Mouse (Mus musculus) thymus, postnatal 14 days (tissue): ENCODE results near the gene Crlf1.

Experiments used
- DNase-seq: peaks from one replicate; pipeline ENCODE4 v3.0.0; 2021

Crlf1 gene

GRCm38 (mm10) chr8:70469295-70469916 is 23.6 kb upstream of the Crlf1 start:
- no peak for DNase-seq

DNA sequence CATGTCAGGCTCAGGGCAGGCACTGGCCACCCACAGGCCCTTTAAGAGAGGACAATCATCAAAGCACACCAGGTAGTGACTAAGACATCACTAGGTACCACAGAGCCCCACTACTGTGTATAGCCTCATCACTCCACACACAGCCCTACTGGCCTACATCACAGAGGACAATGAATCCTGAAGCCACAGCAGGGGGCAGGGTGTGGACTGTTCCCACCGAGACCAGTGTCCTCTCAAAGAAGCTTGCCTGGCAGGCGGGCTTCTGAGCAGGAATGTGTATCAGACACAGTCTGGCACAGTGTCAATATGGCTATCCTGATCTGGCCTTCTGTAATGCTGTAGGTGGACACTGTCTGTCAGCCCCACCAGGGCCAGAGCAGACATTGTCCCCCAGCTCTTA is 23.0 kb upstream of the Crlf1 start:
- DNase-seq: no peak

DNA sequence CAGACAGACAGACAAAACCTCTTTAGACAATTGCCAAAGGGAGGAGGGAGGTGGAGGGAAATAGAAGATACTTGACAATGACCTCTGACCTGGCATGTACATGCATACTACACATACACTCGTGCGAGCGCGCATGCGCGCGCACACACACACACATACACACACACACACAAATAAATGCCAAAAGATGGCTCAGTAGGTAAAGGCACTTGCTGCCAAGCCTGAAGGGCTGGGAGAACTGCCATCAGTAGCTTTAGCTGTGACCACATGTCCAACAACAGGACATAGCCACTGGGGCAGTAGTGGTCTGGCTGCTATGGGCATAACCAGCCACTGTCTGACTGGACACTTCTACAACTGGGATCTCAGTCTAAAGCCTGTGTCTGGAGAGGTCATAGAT is 21.1 kb upstream of the Crlf1 start:
- DNase-seq: no peak

- peak; percentile 95 for DNase-seq
Measured at GRCm38 (mm10) chr8:70476333-70477268, 16.4 kb upstream of the Crlf1 start, which contains the start of gene Klhl26. TSS of gene Klhl26 (minus strand) at chr8:70476968.

- DNase-seq: no peak
Measured at GRCm38 (mm10) chr8:70477269-70477982, 15.5 kb upstream of the Crlf1 start.

DNA sequence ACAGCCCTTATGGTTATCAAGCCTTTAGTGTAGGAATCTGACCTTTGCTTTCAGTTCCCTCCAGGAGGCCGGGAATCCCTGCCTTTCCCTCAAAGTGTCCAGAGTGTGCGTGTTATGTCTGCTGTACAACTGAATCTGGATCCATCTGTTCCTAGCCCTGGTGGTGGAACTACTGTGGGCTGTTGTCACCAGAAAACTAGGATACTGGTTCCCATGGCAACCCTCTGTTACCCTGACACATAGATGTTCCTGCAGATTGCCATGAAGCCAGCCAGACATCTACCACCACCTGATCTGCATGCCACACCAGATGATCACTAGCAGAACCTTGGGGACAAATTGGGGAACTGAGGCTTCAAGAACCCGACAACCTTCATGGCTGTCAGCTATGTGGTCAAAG is 11.1 kb upstream of the Crlf1 start:
- no peak for DNase-seq

DNA sequence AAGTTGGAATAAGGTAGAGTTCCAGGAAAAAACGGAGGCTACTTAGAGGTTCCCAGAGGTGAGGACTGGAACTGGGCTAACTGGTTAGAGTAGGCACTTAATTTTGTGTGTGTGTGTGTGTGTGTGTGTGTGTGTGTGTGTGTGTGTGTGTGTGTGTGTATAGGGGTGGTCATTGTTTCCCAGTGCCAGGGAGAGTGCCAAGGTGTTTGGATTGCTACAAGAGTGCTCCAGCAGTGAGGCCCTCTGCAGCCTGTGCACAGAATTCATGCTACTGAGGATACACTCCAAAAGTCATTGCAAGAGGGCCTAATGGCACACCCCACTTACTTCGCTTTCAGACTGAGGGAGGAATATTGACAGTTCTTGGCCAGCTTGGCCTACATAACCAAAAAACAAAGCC is 10.0 kb upstream of the Crlf1 start:
- no peak for DNase-seq

DNA sequence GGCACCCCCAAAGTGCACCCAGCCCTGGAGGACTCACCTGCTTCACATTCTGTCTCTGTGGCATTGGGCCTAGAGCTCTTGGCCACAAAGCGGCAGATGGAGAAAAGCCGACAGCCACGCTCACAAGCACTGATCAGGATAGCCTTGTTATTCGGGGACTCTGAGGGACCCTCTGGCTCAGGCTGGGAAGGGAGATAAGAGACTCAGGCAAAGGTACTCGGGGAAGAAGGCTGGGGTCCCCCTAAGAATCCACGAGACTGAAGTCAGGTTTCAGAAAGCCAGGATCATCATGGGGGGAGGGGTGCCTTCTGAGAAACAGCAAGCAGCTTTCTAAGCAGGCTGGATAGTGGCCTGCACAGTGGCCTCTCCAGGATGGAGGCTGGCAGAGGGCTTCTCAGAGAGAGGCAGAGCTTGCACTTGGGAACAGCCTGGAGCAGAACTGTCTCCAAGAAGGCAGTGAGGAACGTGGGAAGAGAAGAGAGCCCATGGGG is 6.7 kb upstream of the Crlf1 start:
- DNase-seq: no peak

DNA sequence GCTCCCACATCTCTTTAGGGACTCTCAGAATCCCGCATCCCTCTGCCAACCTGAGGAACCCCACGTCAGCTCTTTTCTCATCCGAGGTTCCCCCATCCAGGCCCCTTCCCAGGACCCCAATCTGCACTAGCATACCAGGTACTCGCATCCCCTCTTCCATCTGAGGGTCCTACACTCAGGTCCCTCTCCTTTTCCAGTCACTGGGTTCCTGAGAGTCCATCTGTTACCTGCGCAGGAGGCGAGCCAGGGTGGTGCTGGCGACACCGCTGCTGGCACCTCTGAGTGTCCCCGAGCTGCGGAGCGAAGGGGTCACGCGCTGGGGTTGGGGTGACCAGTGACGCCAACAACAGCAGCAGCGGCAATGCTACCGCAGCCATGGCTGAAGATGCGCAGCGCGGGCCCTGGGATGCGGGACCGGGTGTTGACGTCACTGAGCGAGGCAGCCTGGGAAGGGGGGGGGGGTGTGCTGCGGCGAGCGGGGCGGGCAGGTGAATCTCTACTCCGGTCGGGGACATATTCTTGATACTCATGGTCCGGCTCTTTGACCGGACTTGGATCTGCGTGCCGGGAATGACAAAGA is 5.9 kb upstream of the Crlf1 start, which contains the start of gene Tmem59l:
Gene Tmem59l (minus strand): TSS at position 418 of the 580 bp plus-strand sequence.
- DNase-seq: no peak

DNA sequence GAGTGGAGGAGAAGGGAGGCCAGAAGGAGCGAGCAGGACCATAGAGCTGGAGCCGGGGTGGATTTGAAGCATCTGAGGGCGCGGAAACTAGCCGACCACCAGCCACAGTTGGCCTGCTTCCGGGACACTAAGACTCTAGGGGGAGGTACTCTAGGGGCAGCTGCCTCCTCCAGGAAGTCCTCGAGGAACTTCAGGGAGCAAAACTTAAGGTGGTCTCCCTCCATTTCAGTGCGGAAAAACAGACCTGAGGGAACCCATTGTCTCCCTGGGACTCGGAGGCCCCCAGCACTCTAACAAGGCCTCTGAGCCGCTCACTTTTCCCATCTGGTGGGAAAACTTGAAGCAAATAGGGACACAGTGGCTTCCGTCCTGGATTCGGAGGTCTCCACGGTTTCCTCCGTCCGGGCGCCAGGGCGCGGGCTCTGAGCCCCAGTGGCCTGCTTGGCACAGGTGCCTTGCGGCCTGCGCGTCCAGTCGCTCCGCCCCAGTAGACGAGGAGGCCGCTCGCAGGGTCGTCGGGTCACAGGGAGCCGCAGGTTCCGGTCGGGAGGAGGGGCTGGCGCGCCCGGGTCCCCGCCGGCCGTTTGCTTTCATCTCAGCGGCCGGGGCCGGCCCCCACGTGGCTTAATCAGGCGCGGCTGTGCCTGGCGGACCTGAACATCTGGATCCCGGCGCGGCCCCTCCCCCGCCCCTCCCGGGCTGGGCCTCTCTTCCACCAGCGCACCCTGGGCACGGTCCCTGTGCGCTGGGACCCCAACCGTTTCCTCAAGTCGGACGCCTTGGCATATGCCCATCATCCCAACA is 4.8 kb upstream of the Crlf1 start:
- peak; percentile 26 for DNase-seq

DNA sequence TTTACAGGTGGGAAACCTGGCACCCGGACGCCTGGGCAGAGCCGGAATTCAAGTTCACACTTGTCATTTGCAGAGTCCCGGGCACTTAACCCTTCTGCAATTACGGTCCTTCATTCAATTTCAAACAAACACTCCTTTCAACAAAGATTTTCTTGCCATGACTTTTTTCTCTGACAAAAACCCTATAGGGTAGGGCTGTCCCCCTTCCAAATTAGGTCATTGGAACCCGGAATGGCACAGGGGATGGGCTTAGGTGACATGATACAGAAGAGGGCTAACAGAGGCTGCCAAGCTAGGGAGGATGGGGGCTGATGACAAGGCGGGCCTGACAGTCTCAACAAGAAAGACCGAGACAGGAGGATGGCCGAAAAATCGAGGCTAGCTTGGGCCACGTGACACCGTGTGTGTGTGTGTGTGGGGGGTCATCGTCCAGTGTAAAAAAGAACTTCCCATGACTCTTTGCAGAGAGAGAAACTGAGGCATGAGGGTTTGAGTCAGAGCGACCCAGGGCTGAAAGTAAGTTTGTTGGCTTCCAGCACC is 4.0 kb upstream of the Crlf1 start:
- DNase-seq: no peak

DNA sequence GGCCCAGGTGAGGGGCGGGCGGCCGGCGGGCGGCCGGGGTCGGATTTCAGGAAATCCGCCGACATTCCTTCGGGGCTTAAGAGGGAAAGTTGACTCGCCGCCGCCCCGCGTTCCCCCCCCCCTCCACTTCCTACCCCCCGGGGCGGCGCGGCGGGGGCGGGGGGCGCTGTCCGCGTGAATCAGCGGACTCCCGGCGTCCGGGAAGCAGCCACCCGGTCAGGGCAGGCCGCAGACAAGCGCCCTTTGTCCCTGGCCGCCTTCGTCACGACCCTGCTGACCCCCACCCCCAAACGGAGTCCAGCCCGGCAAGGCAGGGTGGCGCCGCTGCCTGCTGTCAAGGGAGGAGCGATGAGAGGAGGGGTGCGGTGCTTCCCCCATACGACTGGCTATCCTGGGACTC is 3.4 kb upstream of the Crlf1 start:
- DNase-seq: no peak

GRCm38 (mm10) chr8:70490061-70490879 is 2.7 kb upstream of the Crlf1 start:
- no peak for DNase-seq

- DNase-seq: no peak
Measured at GRCm38 (mm10) chr8:70490880-70491495, 2.0 kb upstream of the Crlf1 start.

DNA sequence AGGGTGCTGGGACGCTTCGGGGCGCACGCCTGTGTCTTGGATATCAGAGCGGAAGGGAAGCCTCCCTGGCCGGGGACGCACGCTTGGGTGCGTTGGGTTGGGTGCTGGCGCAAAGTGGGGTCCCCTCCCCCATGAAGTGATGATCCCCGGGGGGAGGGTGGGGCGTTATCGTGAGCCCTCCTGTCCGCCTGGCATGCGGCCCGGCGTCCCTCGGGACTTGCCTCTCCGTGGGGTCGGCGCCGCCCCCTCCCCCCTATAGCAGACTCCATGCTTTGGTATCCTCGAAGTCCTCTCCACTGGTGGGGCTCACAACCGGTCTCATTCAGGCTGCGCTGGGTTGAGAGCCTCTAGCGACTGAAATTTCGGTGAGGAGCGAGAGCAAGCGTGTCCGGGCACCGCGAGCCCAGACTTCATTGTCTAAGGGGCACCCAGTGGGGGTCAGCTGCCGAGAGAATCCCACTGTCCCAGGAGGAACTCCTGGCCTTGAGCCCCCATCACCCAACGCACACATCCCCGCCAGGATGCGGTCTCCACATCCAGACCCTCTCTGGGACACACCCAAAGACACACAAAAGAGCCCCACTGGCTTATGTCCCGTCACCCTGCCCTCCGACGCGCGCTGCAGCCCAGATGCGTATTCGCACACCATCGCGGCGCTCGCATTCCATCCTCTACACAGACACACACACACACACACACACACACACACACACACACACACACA is 896 bp downstream of the Crlf1 start:
- no peak for DNase-seq

GRCm38 (mm10) chr8:70494416-70494945 is 1.5 kb downstream of the Crlf1 start:
- DNase-seq: no peak

- DNase-seq: no peak
Measured at GRCm38 (mm10) chr8:70495001-70495770, 2.2 kb downstream of the Crlf1 start.

- DNase-seq: no peak
Measured at GRCm38 (mm10) chr8:70495771-70496062, 2.8 kb downstream of the Crlf1 start.
